Mouse (Mus musculus) kidney, postnatal 10 days (tissue): ENCODE data around the gene Micu1.

Source experiments
- DNase-seq: peaks from one replicate; pipeline ENCODE4 v3.0.0; 2021; ENCODE audit warnings: mixed read lengths

Micu1 gene

GRCm38 (mm10) chr10:59813759-59814158, 111.5 kb downstream of the Micu1 start:
- no peak for DNase-seq

GRCm38 (mm10) chr10:59814505-59815155, 112.4 kb downstream of the Micu1 start:
- peak; percentile 74 for DNase-seq

GRCm38 (mm10) chr10:59816569-59816968, 114.3 kb downstream of the Micu1 start:
- DNase-seq, result no peak

- no peak for DNase-seq
Observed at GRCm38 (mm10) chr10:59817528-59817927, 115.3 kb downstream of the Micu1 start.

GRCm38 (mm10) chr10:59817991-59818390, 115.7 kb downstream of the Micu1 start:
- no peak for DNase-seq

- DNase-seq, result no peak
Observed at GRCm38 (mm10) chr10:59819146-59819545, 116.9 kb downstream of the Micu1 start.

GRCm38 (mm10) chr10:59820886-59821285, 118.6 kb downstream of the Micu1 start:
- DNase-seq, result no peak

- no peak for DNase-seq
Observed at GRCm38 (mm10) chr10:59821334-59822066, 119.2 kb downstream of the Micu1 start.

- no peak for DNase-seq
Observed at GRCm38 (mm10) chr10:59822857-59823256, 120.6 kb downstream of the Micu1 start.

- peak; percentile 40 for DNase-seq
Observed at GRCm38 (mm10) chr10:59825137-59825812, 123.0 kb downstream of the Micu1 start.

- DNase-seq, result no peak
Observed at GRCm38 (mm10) chr10:59829886-59830285, 127.6 kb downstream of the Micu1 start.

GRCm38 (mm10) chr10:59831950-59832349, 129.7 kb downstream of the Micu1 start:
- no peak for DNase-seq

- no peak for DNase-seq
Observed at GRCm38 (mm10) chr10:59835301-59836155, 133.3 kb downstream of the Micu1 start.

GRCm38 (mm10) chr10:59837490-59837889, 135.2 kb downstream of the Micu1 start:
- DNase-seq, result no peak

GRCm38 (mm10) chr10:59841434-59841833, 139.2 kb downstream of the Micu1 start:
- DNase-seq, result no peak

- no peak for DNase-seq
Observed at GRCm38 (mm10) chr10:59843125-59843524, 140.8 kb downstream of the Micu1 start.

- no peak for DNase-seq
Observed at GRCm38 (mm10) chr10:59844686-59845085, 142.4 kb downstream of the Micu1 start.

- no peak for DNase-seq
Observed at GRCm38 (mm10) chr10:59846416-59846815, 144.1 kb downstream of the Micu1 start.

GRCm38 (mm10) chr10:59848079-59848877, 146.0 kb downstream of the Micu1 start:
- no peak for DNase-seq

GRCm38 (mm10) chr10:59848953-59849352, 146.7 kb downstream of the Micu1 start:
- peak; percentile 18 for DNase-seq

GRCm38 (mm10) chr10:59849371-59849770, 147.1 kb downstream of the Micu1 start:
- peak; percentile 58 for DNase-seq

- peak; percentile 34 for DNase-seq
Observed at GRCm38 (mm10) chr10:59857157-59857556, 154.9 kb downstream of the Micu1 start.
